Mouse (Mus musculus) cerebellum, adult 11 months (tissue): ENCODE results near the gene Sdhaf2.
"Not testable (repeated sequence)": the region's sequence is repeated elsewhere in the genome, so short reads cannot be mapped to it uniquely, and the experiment has no call there.

Experiments
- DNase-seq: peaks from one replicate; pipeline ENCODE4 v3.0.0; 2022

The Sdhaf2 gene

DNA sequence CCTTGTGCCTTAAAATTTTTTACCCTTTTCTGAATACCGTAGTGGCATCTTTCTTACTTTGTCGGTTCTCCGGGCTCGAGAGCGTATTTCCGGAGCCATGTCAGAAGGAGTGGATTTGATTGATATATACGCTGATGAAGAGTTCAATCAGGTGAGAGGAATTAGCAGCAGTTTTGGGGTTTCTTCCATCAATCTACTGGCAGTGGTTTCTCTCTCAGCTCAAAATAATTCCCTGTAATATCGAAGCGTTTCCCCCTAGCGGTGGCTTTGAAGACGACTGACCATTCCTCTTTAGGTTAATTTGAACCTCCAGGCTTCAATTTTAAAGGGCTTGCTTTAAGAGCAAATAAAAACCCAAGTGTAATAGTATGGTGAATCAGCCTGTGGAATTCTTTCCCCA lies at the start of gene Sdhaf2:
TSS of gene Sdhaf2 (minus strand) at position 233 of the 400 bp plus-strand sequence.
- DNase-seq = peak; percentile 27

DNA sequence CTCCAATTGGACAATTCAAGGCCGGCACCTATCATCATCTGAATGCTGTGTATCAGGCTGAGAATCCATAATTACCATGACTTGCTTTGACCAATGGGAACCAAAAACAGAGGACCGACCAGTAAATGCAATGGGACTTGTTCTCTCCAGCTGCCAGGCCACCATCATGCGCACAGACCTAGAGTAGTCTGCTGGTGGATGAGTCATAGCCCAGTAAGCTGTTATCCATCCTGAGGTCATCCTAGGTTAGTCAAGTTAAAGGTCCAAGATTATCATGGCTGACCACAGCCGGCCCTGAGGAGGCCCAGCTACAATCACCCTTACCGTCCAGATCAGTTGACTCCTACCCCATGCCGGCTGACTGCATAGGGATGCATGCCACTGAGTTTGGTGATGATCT lies 43.7 kb upstream of the Sdhaf2 start:
- DNase-seq = no peak

DNA sequence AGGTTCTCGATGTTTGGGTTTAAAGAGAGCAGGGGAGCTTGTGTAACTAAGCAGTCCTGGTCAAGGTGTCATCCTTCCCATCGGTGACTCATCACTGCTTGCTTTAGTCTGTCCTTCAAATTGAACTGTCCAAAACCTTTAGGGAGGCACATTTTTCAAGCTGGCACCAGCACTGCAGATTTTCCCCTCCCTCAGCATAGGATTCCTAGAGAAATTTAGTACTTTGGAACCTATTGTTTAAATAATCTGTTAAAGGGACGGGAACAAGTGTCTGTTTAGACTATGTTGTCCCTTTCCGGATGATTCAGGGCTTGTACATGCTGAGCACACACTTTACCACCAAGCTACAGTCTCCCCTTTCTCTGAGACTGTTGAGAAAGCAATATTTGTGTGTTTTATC lies 39.3 kb upstream of the Sdhaf2 start:
- no peak for DNase-seq

DNA sequence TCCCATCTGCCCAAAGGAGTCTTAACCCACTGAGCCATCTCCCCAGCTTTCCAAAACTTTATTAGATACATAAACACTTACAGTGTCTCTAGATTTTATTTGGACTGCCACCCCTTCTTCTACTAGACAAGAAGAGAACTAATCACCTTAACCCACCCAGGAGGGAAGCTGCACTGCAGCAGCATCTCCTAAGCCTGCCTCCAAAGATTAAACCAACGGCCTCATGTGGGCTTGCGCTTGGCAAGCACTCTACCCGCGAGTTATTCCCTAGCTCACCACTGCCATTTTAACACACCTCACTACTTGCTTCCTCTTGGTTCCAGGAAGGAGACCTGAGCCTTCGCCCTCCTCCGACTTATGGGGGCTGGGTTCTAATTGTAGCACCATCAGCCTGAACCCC lies 38.3 kb upstream of the Sdhaf2 start:
- no peak for DNase-seq

DNA sequence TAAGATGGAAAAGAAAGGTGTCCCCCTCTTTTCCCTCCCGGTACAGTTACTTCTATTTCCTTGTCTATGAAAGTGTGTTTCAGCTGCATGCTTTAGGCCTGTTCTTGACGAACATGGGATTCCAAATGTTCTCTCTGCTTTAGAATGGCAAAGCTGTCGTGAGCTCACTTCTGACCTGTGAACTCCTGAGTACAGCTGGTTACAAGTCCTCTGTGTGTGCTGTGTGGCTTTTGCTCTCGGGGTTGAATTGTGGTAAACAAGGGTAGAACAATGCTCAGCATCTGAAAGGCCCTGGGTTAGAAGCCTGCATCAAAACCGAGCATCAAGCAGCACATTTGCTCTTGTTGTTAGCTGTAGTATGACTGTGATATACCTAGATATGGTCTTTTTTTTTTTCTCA lies 36.4 kb upstream of the Sdhaf2 start:
- DNase-seq = no peak

DNA sequence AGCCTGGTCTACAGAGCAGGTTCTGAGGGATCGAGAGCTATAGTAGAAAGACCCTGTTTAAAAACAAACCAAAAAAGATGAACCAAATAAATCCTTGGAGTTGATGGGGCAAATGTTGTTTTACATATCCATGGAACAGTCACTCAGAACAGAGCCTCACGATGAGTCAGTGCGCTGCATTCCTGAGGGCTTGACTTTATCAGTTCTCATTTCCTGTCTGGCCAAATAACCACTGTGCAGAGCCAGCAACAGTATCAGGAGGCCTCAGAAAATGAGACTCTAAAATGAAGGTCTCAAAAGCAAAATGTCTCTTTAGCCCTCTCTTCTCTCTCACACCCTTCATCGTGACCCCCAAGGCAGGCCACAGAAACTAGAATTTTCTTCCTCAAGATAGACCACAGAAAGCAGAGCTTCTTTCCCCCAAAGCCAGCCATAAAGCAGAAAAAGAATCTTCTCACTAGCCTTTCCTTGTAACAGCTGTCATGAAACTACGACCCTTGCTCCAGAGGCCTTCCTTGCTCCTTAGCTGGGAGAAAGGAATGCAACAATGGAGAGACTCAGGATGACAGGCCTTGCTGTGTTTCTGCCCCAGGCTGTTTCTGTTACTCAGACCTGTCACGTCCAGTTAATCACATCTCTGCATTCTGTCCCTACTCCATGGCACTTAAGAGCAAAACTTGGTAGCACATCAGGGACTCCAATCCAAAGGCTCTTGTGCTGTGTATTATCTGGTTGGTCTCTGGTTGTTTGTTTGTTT lies 35.8 kb upstream of the Sdhaf2 start:
- DNase-seq = no peak

DNA sequence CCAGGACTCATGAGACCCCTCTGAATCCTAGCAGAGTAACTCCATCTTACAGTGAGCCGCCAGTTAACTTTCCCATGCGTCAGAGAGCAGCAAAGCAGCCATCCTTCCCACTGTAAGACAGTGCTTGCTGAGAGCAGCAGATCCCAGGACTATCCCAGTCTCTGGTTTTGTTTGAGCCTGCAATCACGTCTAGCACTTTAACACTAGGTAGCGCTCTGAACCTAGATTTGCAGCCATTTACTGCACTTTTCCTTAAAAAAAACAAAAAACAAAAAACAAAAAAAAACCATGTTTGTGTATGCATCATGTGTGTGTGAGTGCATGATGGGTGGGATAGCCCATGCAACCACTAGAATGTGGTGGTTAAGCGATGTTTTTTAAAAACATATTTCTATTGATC lies 34.2 kb upstream of the Sdhaf2 start:
- DNase-seq = no peak

DNA sequence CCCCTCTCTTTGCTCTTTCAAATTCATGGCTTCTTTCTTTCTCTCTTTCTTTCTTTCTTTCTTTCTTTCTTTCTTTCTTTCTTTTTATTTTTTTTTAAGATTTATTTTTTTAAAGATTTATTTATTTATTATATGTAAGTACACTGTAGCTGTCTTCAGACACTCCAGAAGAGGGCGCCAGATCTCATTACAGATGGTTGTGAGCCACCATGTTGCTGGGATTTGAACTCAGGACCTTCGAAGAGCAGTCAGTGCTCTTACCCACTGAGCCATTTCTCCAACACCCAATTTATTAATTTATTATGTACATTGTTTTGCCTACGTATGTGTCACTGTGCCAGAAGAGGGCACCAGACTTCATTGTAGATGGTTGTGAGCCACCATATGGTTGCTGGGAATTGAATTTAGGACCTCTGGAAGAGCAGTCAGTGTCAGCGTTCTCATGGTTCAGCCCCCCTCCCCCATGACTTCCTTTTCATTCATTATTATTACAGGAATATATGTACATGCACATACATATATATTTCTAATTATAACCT lies 32.0 kb upstream of the Sdhaf2 start:
- DNase-seq = not testable (repeated sequence)

DNA sequence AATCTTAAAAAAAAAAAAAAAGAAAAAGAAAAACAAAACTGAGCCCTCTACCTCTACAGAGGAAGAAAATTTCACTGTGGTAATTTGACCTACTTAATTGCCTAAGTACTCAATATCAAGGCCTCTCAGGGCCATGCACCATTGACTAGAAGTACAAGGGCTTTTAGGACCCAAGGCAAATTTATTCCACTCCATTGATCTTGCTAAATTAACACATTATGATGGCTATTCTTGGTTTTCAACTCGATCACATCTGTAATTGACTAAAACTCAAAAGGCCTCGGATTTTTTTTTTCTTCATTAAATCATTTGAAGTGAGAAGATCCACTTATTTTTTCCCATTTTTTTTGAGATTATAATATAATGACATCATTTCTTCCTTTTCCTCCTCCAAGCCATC lies 31.5 kb upstream of the Sdhaf2 start:
- no peak for DNase-seq

DNA sequence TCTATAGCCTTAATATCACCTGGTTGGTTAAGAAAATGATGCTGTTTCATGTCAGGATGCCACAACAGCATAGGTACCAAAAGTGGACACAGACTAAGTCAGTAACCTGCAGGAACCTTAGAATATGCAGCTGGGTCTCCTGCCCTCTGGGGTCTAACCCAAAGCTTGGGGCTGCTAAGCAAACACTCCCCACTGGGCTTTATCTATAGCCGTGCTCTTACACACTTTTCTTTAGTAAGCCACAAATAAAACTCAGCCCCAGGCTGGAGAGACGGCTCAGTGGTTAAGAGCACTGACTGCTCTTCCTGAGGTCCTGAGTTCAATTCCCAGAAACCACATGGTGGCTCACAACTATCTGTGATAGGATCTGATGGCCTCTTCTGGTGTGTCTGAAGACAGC lies 31.1 kb upstream of the Sdhaf2 start:
- no peak for DNase-seq

DNA sequence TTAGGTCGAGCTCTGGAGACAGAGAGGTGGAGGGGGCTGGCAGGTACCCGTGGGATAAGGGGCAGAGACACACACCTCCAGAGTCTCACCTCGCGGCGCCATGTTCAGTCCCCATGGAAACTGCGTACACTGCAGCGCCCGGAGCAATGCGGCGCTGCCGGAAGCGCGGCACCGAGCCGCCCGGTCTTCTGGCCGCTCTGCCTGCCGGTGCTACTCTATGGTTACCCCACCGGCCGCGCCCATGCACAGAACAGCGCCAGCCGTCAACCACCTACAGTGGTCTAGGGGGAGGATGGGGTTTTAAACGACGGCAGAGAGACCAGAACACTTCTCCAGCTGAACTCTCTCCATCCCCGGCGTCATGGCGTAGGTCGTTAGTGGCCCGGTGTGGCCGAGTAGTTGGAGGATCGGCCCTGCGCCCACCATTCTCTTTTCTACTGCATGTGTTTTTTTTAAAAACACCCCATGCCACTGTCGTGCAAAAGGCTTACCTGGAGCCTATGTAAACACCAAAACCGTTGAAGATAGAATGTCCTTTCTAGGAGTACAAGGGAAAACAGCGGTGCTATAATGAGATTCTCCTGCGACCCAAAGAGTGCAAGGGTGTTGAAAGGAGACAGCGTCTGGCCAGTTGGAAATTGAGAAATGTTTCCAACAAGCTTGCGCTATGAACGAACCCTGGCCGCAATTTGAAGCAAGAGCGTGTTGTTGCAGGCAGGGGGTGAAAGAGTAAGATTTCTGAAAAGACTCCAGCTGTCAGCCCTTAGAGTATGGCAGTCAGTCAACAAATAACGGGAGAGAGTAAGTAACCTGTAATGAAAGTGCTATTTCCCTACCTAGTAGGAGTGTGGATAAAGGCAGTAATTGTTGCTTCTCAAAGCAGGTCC lies 29.9 kb upstream of the Sdhaf2 start, which contains the start of gene Tmem216:
TSS of gene Tmem216 (minus strand) at position 615 of the 887 bp plus-strand sequence.
- DNase-seq = peak; percentile 78

DNA sequence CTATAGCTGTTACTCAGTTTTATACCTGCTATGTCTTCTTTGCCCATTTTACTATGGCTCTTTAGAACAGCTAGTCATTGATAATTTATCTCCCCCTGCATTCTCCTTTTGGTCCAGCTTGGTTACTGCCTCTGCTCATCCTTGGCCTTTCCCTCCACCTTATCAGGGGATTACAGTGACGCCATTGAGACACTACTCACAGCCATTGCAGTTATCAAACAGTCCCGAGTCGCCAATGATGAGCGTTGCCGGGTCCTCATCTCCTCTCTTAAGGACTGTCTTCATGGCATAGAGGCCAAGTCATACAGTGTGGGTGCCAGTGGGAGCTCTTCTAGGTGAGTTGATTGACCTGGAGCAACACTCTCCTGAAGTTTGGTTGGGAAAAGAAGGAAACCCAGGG lies 13.5 kb upstream of the Sdhaf2 start:
- no peak for DNase-seq

DNA sequence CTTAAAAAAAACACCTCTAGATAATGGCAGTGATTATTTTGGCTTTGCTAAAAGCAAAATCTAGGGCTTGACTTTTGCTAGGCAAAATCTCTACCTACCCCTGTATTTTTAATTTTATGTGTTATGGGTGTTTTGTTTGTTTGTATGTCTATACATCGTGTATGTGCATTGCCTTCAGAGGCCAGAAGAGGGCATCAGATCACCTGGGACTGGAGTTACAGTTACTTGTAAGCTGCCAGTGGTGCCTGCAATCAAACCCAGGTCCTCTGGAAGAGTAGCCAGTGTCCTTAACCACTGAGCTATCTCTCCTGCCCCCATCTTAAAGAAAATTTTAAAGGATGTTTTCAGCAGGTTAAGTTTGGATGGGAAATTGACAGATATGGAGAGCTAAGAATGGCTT lies 4.1 kb upstream of the Sdhaf2 start:
- DNase-seq = no peak

DNA sequence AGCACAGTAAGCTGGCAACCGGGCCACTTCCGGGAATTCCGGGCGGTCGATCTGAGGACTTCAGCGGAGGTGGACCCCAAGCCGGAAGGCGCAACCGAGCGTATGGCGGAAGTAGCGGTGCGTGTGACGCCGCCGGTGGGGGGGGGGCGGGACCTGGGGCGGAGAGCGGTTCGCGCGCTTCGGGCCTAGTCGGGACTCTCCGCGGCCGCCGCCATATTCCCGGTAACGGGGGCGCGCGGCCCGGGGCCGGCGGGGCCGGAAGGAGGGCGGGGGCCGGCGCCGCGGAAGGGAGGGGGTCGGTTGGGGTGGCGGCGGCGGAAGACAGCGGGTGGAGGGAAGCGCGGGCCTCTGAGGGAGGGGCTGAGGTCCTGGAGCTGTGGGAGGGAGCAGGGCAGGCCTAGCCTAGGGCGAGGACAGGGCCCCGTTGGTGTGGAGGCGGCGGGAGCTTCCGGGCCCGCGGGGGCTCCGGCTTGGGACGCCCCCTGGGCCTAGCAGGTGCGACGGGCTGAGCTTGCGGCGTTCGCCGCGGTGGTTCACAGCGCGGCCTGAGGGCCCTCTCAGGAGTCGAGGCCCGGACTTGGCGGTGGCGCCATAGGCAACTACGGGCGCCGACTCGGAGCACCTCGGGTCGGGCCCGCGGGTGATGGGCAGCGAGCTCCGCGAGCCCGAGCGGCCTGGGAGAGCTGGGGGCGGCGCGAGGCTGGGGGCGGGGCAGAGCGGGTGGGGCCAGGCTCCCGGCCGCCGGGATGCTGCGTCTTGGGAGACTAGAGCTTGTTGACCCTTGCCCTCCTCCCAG lies 638 bp downstream of the Sdhaf2 start, which contains the start of gene Cpsf7:
TSS of gene Cpsf7 (plus strand) at position 161 of the 796 bp plus-strand sequence.
- DNase-seq = peak; percentile 82

DNA sequence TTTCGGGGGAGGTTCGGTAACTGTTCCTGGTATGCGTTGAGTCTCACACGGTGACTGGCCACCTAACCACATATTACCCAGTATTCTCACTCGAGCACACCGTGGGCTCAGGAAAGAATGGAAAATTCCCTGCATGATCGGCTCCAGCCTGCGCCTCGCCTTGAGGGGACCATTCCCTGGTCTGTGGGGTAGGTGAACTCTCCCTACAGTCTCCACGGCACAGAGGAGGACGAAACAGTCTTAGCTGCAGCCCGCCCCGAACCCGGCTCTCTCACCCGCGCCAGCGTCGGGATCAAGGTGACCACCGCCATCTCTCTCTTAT lies 1.2 kb downstream of the Sdhaf2 start:
- DNase-seq = no peak

DNA sequence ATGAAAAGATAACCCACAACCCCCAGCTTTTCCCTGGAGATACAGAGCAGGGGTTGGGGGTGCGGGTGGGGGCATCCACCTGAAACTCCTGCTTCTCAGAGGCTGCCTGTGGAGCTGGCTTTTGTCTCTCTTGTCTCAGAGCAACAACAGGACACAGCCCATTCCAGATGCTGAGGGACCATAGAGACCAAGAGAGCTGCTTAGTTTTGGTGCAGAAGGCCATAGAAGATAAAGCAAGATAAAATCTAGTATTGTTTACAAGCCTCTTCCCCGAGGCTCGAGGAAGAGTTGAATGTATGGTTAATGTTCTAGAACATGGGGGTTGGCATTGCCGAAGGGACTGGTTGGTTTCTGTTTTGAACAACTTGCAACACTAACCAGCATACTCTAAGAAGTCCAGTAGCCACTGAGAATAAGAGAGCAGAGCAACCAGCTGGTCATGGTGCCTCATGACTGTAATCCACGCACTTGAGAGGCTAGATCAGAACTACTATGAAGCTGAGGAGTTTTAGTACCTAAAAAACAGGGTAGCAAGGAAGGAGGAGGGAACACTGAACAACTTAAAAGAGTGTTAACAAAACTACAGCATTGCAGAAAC lies 2.4 kb downstream of the Sdhaf2 start:
- no peak for DNase-seq

DNA sequence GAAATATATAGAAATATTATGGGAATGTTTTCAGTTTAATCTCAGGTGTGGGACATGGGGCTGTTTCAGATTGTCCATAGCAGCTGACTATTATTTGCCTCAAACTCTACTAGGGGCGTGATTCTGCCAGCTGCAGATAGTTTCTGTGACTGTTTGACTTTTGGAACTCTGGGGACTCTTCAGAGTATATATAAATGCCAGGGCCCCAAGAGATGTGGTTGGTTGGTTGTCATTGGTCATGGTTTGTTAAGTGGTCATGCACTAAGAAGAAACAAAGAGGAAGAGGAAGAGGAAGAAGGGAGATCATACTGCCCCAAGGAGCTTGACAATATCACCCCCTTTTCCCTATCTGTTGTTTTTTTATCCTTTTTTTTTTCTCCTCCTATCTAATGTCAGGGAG lies 4.0 kb downstream of the Sdhaf2 start:
- DNase-seq = no peak

DNA sequence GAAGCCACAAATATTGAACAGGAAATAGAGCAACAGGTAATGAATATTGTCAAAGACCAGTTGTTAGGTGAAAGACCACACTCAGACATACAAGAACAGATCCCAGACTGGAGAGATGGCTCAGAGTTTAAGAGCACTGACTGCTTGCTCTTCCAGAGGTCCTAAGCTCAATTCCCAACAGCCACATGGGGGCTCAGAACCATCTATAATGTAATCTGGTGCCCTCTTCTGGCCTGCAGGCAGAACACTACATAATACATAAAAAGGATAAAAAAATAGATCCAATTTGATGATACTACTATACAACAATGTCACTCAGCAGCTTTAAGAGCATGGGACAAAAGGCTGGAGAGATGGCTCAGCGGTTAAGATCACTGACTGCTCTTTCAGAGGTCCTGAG lies 5.6 kb downstream of the Sdhaf2 start:
- no peak for DNase-seq

DNA sequence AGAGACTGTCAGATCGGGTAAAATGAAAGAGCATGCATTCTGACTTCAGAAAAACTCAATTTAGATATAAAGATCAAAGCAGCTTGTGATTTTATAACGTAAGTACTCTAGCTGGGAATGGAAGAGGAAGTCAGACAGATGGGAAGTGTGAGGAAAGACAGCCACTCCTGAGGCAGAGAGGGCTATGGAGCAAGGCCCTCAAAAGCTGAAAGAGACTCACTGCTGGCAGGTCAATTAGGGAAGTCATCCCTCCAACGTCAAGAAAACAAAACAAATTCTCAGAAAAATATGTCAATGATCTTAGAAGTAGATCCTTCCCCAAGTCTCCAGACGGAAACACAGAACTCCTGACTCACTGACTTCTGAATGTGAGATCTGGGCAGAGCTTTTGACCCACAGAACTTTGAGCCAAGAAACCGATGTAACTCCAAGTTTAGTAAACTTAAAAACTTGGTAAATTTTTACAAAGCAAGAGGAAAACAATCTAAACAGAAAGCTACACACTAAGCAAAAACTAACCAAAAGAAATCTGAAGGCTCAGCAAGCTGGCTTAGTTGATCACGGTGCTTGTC lies 15.1 kb downstream of the Sdhaf2 start:
- no peak for DNase-seq

DNA sequence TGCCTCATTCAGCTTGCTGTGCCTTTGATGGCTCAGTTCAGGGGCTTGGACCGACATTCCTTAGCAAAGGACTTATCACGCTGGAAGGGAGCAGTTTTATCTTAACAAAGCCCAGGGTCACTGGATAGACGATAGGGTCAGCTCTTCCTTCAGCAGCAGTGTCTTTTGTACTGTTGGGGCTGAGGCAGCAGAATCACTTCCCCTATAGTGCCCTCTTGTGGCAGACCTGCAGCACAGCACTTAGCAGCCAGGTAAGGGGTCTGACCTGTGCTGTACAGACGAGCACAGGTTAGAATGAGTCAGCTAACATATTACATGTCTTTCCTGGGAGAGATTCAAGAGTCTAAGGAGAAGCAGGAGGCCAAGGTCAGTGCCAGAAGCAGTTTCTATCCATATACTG lies 23.4 kb downstream of the Sdhaf2 start:
- peak; percentile 25 for DNase-seq

DNA sequence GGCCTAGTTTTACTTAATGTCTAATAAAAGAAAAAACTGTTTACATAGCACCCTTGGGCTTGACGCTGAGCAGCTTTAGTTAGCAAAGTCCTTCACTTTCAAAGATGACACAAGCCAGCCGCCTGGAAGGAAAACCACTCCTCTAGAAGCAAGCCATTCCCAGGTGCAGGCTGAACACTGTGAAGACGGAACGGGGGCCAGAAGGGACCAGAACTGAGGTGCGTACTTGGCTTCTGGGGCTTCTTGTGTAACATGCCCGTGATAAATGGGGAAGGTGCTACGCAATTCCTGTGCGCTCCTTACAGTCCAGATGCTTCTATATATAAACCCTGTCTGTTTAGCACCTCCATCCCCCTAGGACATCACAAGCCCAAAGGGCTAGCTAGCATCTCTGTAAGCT lies 25.4 kb downstream of the Sdhaf2 start:
- no peak for DNase-seq

DNA sequence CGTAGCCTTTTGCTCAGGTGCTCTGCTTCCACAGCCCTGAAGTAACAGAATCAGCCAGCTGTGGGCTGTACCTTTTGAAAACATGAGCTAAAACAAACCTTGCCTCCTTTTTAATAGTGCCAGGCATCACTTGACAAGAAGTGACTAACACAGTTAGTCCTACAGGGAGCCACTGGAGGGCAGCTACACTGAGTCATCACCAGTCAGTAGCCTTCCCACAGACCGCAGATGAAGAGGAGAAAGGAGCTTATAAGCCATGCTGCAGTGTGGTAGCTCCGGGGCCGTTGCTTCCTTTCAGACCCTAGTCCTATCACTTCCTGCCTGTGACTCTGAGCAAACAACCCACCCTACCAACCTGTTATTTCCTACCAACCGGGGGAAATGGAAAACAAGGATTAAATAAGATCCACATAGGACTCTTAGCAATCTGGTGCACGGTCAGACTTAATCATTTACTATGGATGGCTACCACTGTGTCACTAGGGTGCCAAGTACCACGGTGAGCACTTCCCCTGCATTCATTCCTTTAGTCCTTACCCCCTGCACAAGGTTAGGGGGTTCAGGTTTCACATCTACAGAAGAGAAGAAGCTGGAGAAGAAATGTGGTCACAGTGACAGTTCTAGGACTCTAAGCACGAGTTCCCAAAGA lies 28.3 kb downstream of the Sdhaf2 start:
- DNase-seq = no peak
